Mouse (Mus musculus) stomach, postnatal 0 days (tissue): Measurements from ENCODE around the gene Cdc42bpa.

Source experiments
- CTCF ChIP-seq: IDR thresholded peaks from 2 replicates; pipeline ENCODE4 v1.5.1; 2016; ENCODE audit warnings: antibody characterized with exemption, low read depth, mild to moderate bottlenecking, moderate library complexity
- EP300 ChIP-seq: optimal IDR thresholded peaks from 2 replicates; pipeline ENCODE3; 2016; ENCODE audit warnings: antibody characterized with exemption

GRCm38 (mm10) chr1:180210031-180210432, 249.8 kb downstream of the Cdc42bpa start:
- no peak for TF ChIP-seq EP300
- TF ChIP-seq CTCF = no peak
